Mouse (Mus musculus) WW6 (cell line): ENCODE data around the gene Gpr85.

Experiments used
- DNase-seq: peaks from one replicate; pipeline ENCODE4 v3.0.0-alpha.2; 2013; ENCODE audit warnings: low read depth, low spot score

Gpr85 gene

DNA sequence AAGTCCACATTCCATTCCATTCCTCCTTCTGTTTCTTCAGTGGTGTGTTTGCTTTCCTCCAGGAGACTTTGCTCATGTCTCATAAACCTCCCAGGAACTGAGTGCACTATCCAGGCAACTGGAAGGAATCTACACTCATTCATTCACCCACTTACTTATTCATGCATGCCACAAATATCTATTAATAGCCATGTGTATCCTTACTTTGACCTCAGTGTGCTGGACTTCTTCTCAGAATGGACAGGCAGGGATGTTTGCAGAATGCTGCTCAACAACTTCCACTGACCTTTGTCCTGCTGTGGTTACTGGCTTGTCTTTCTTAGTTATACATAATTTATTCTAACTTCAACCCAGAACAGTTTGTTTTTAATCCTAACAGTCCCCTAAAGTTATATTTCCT, 23.1 kb downstream of the Gpr85 start:
- no peak for DNase-seq

DNA sequence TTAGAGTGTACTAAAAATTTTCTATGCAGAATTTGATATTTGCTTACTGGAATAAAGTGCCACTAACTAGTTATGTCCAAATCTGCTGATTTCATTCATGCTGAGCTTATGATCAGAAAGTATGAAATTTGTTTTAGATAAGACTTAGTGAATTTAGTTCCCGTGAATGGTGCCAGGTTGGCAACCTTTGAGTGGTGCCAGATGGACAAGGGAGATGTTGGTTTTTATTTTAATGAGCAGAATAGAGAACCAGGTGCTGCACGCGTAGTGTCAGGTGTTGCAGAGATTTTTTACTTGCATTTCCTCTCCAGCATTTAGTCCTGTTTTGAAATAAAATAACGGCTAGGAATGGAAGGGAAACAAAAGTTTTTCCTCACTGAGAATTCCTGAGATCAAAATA, 27.6 kb downstream of the Gpr85 start:
- DNase-seq: no peak

DNA sequence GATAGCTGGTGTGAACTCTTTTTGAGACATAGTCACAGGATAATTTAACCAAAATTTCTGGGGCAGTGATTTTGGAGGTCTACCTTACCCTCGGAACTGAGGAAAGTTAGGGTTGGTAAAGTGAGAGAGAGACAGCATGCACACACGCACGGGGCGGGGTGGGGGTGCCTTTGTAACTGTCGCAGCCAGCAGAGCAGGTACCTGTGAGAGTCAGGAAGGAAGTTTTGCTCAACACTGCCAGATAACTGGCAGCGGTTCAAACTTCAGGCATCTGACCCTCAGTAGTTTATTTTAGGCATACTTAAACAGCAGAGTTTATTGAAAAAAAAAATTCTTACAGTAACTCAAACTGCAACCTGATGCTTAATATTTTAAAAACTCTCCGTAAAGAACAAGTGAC, 39.7 kb downstream of the Gpr85 start:
- no peak for DNase-seq

DNA sequence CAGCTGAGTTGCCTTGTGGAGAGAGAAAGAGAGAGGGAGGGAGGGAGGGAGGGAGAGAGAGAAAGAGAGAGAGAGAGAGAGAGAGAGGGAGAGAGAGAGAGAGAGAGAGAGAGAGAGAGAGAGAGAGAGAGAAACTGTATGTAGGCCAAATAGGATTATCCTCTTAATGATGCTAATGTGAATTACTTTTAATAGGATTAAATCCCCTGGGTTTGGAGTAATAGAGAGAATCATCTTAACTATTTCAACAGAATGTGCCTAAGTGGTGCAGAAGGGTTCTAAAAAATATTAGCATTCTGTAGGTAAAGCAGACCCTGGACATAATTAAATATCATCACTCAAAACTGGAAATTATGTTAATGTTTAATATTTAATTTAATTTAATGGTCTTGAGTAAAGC, 42.4 kb downstream of the Gpr85 start:
- no peak for DNase-seq
